Mouse (Mus musculus) G1E (cell line): ENCODE data around the gene Misp.

Experiments used
- CTCF ChIP-seq: IDR thresholded peaks from 2 replicates; pipeline ENCODE4 v1.5.1; 2012; ENCODE audit warnings: low read depth, low read length, inconsistent platforms, mixed read lengths
- GATA1 ChIP-seq: IDR thresholded peaks from 2 replicates; pipeline ENCODE4 v1.6.1; 2012; ENCODE audit warnings: borderline replicate concordance, low read length, inconsistent platforms, mixed read lengths
- TAL1 ChIP-seq: conservative IDR thresholded peaks from 2 replicates; pipeline ENCODE4 v1.6.1; 2012; ENCODE audit warnings: low read depth, low read length, inconsistent platforms, mixed read lengths

GRCm38 (mm10) chr10:79811736-79812637 lies 8.8 kb upstream of the Misp start:
- peak; percentile 92 for TF ChIP-seq CTCF
- no peak for TF ChIP-seq GATA1
- TF ChIP-seq TAL1: no peak
